Mouse (Mus musculus) MEL (cell line): ENCODE data around the gene Gm21885. TPM values are rescaled to one million over a fixed set of nuclear protein-coding genes. Genes with fewer than 3 reads are reported as not detected.

Experiments
- DNase-seq: peaks from one replicate; pipeline ENCODE4 v3.0.0; 2011; ENCODE audit warnings: low read depth, low spot score
- H3K27ac ChIP-seq: 2 replicates; pipeline ENCODE4 v1.5.1; 2012; ENCODE audit warnings: low read depth, mild to moderate bottlenecking, control low read depth, low read length, moderate library complexity; ENCODE audit not compliant: control insufficient read depth
- H3K27me3 ChIP-seq, 2 experiments: fragments of 150-350 bp in 1 of 2; sonication (generic) in 1 of 2; 2 replicates each; pipeline ENCODE4 v1.6.1; 2012; ENCODE audit warnings: low read length in 2 of 2, mild to moderate bottlenecking in 2 of 2, improper control_type of control experiment in 1 of 2, moderate library complexity in 1 of 2; ENCODE audit not compliant: insufficient read depth in 2 of 2, control insufficient read depth in 1 of 2
- H3K36me3 ChIP-seq, 2 experiments: 2 replicates each; pipeline ENCODE4 v1.6.1; 2012 to 2014; ENCODE audit warnings: low read length in 2 of 2, improper control_type of control experiment in 1 of 2, inconsistent platforms in 1 of 2, mild to moderate bottlenecking in 1 of 2; ENCODE audit not compliant: insufficient read depth in 2 of 2, control insufficient read depth in 1 of 2
- H3K4me1 ChIP-seq, 2 experiments: fragments of 150-350 bp in 1 of 2; sonication (generic) in 1 of 2; 2 replicates each; pipeline ENCODE4 v1.6.1; 2012; ENCODE audit warnings: low read length in 2 of 2, improper control_type of control experiment in 1 of 2, mild to moderate bottlenecking in 1 of 2; ENCODE audit not compliant: insufficient read depth in 2 of 2, control insufficient read depth in 1 of 2
- H3K4me3 ChIP-seq, 2 experiments: fragments of 150-350 bp in 1 of 2; sonication (generic) in 1 of 2; 2 replicates each; pipeline ENCODE4 v1.5.1; 2012; ENCODE audit warnings: low read depth in 2 of 2, low read length in 2 of 2, mild to moderate bottlenecking in 2 of 2, moderate library complexity in 2 of 2, control low read depth in 1 of 2, improper control_type of control experiment in 1 of 2; ENCODE audit not compliant: control insufficient read depth in 1 of 2, insufficient read depth in 1 of 2
- H3K79me2 ChIP-seq: 2 replicates; pipeline ENCODE4 v1.6.1; 2012; ENCODE audit warnings: mild to moderate bottlenecking, low read length, moderate library complexity; ENCODE audit not compliant: control insufficient read depth, poor library complexity, insufficient read depth
- H3K9ac ChIP-seq: 2 replicates; pipeline ENCODE4 v1.6.1; 2012; ENCODE audit warnings: low read depth, mild to moderate bottlenecking, control low read depth, low read length, moderate library complexity; ENCODE audit not compliant: control insufficient read depth, poor library complexity, severe bottlenecking
- H3K9me3 ChIP-seq: fragments of 150-350 bp; sonication (generic); replicated peaks from 2 replicates; pipeline ENCODE4 v1.6.1; 2012; ENCODE audit warnings: mild to moderate bottlenecking, low read length, improper control_type of control experiment, moderate library complexity; ENCODE audit not compliant: insufficient read depth
- CHD1 ChIP-seq: IDR thresholded peaks from 2 replicates; pipeline ENCODE4 v1.6.1; 2012; ENCODE audit warnings: low read depth, mild to moderate bottlenecking, inconsistent platforms, low read length, improper control_type of control experiment
- ELF1 ChIP-seq: IDR thresholded peaks from 2 replicates; pipeline ENCODE4 v1.6.1; 2014; ENCODE audit warnings: low read depth, mild to moderate bottlenecking, inconsistent platforms, low read length, improper control_type of control experiment, moderate library complexity
- EP300 ChIP-seq, 2 experiments: IDR thresholded peaks; 2 replicates each; pipeline ENCODE4 v1.6.1; 2011; ENCODE audit warnings: improper control_type of control experiment in 2 of 2, low read length in 2 of 2, low read depth in 1 of 2, mild to moderate bottlenecking in 1 of 2
- ETS1 ChIP-seq: IDR thresholded peaks from 2 replicates; pipeline ENCODE4 v1.6.1; 2012; ENCODE audit warnings: low read depth, mild to moderate bottlenecking, inconsistent platforms, low read length, improper control_type of control experiment, moderate library complexity
- GABPA ChIP-seq: IDR thresholded peaks from 2 replicates; pipeline ENCODE4 v1.6.1; 2012; ENCODE audit warnings: low read depth, mild to moderate bottlenecking, inconsistent platforms, low read length, improper control_type of control experiment, moderate library complexity
- GATA1 ChIP-seq: IDR thresholded peaks from 2 replicates; pipeline ENCODE4 v1.6.1; 2011; ENCODE audit warnings: low read depth, low read length, improper control_type of control experiment
- HCFC1 ChIP-seq: IDR thresholded peaks from 2 replicates; pipeline ENCODE4 v1.6.1; 2012; ENCODE audit warnings: low read depth, mild to moderate bottlenecking, inconsistent platforms, low read length, improper control_type of control experiment, moderate library complexity
- MAFK ChIP-seq: IDR thresholded peaks from 2 replicates; pipeline ENCODE4 v1.6.1; 2011; ENCODE audit warnings: low read depth, mild to moderate bottlenecking, low read length, improper control_type of control experiment, borderline replicate concordance
- MEF2A ChIP-seq: IDR thresholded peaks from 2 replicates; pipeline ENCODE4 v1.6.1; 2014; ENCODE audit warnings: low read depth, mild to moderate bottlenecking, inconsistent platforms, low read length, improper control_type of control experiment; ENCODE audit not compliant: poor library complexity, insufficient replicate concordance, severe bottlenecking; ENCODE audit errors: extremely low read depth
- MXI1 ChIP-seq: IDR thresholded peaks from 2 replicates; pipeline ENCODE4 v1.6.1; 2011; ENCODE audit warnings: mild to moderate bottlenecking, low read depth, low read length, improper control_type of control experiment
- MYC ChIP-seq: IDR thresholded peaks from 2 replicates; pipeline ENCODE4 v1.6.1; 2011; ENCODE audit warnings: low read depth, mild to moderate bottlenecking, low read length, improper control_type of control experiment, moderate library complexity
- POLR2AphosphoS2 ChIP-seq: IDR thresholded peaks from 2 replicates; pipeline ENCODE4 v1.6.1; 2011; ENCODE audit warnings: low read length, improper control_type of control experiment
- RAD21 ChIP-seq: IDR thresholded peaks from 2 replicates; pipeline ENCODE4 v1.6.1; 2011; ENCODE audit warnings: mild to moderate bottlenecking, low read depth, low read length, improper control_type of control experiment
- RCOR1 ChIP-seq: IDR thresholded peaks from 2 replicates; pipeline ENCODE4 v1.6.1; 2012; ENCODE audit warnings: low read depth, mild to moderate bottlenecking, inconsistent platforms, low read length, improper control_type of control experiment
- SIN3A ChIP-seq: IDR thresholded peaks from 2 replicates; pipeline ENCODE4 v1.6.1; 2012; ENCODE audit warnings: low read length, improper control_type of control experiment, inconsistent platforms
- TAL1 ChIP-seq: IDR thresholded peaks from 2 replicates; pipeline ENCODE4 v1.6.1; 2012; ENCODE audit warnings: mild to moderate bottlenecking, inconsistent platforms, low read length, moderate library complexity, mixed read lengths
- TBP ChIP-seq: IDR thresholded peaks from 2 replicates; pipeline ENCODE4 v1.8.0; 2011; ENCODE audit warnings: low read depth, low read length, improper control_type of control experiment
- TCF12 ChIP-seq: IDR thresholded peaks from 2 replicates; pipeline ENCODE4 v1.6.1; 2014; ENCODE audit warnings: low read depth, mild to moderate bottlenecking, inconsistent platforms, low read length, improper control_type of control experiment, moderate library complexity
- UBTF ChIP-seq: IDR thresholded peaks from 2 replicates; pipeline ENCODE4 v1.6.1; 2012; ENCODE audit warnings: low read depth, mild to moderate bottlenecking, inconsistent platforms, low read length, improper control_type of control experiment, moderate library complexity, borderline replicate concordance; ENCODE audit not compliant: insufficient read depth
- USF1 ChIP-seq: IDR thresholded peaks from 2 replicates; pipeline ENCODE4 v1.6.1; 2014; ENCODE audit warnings: low read depth, mild to moderate bottlenecking, inconsistent platforms, low read length, improper control_type of control experiment, moderate library complexity
- ZC3H11A ChIP-seq: IDR thresholded peaks from 2 replicates; pipeline ENCODE4 v1.6.1; 2012; ENCODE audit warnings: low read depth, mild to moderate bottlenecking, inconsistent platforms, low read length, improper control_type of control experiment
- ZKSCAN1 ChIP-seq: IDR thresholded peaks from 2 replicates; pipeline ENCODE4 v1.6.1; 2012; ENCODE audit warnings: low read depth, mild to moderate bottlenecking, inconsistent platforms, low read length, improper control_type of control experiment, moderate library complexity
- ZMIZ1 ChIP-seq: IDR thresholded peaks from 2 replicates; pipeline ENCODE4 v1.6.1; 2012; ENCODE audit warnings: low read depth, mild to moderate bottlenecking, inconsistent platforms, low read length, improper control_type of control experiment, moderate library complexity
- polyA plus RNA-seq, 2 experiments: library from polyadenylated mRNA; stranded (reverse) in 1 of 2; unstranded in 1 of 2; fragments of >175 nt in 1 of 2; fragments of >200 nt in 1 of 2; gene quantifications; 2 replicates each; pipeline versions ENCODE4 v1.2.1 to v1.2.4; 2012; ENCODE audit warnings: low replicate concordance in 2 of 2, low read depth in 1 of 2; ENCODE audit not compliant: insufficient read length in 2 of 2, insufficient read depth in 1 of 2, missing spikeins in 1 of 2
- total RNA-seq: library from RNA; depleted of rRNA; stranded (reverse); fragments of 300-350 nt; gene quantifications from 2 replicates; pipeline ENCODE4 v1.2.3, GENCODE M21; 2012

Gene Gm21885
- total and polyA plus RNA-seq, 3 experiments, result 0.74 TPM; not detected in 2

- Histone ChIP-seq H3K4me1 (peaks cover 48 to 62% of the 10 kb centered on the region in 2 experiments), H3K4me3 (no peak overlapping the region; a peak in 1 of 4 replicates), H3K36me3 (peaks cover 48 to 80% of the 10 kb centered on the region in 2 experiments), H3K27ac (no peak overlapping the region), H3K9me3 (no peaks in the 10 kb centered on the region), H3K9ac (no peak overlapping the region; the same call in 1 of the 2 replicates), H3K79me2 (peaks cover 95% of the 10 kb centered on the region), H3K27me3 (no peaks in the 10 kb centered on the region)
- TF ChIP-seq POLR2AphosphoS2 (no peak), CHD1 (0 out of 2 replicates have a peak, but pooled peaks have one; percentile 65), MXI1 (no peak), TAL1 (no peak), SIN3A (peak; percentile 33; the same call in 1 of the 2 replicates), ETS1 (no peak), EP300 (IDR thresholded peaks at IDR 0.05; ENCODE audit: low read depth in 1 of 2, low read length in 2 of 2) (no peak), MEF2A (no peak)
- no peak for DNase-seq
Measured at GRCm38 (mm10) chr11:94317014-94317413, 35.3 kb downstream of the Gm21885 start.

- H3K79me2 ChIP-seq, result peaks cover 94% of the 10 kb centered on the region
- peak overlapping the region in 1 of 2 experiments; percentile 40; a peak in 2 of 4 replicates for H3K4me3 ChIP-seq
- no peaks in the 10 kb centered on the region for H3K27me3 ChIP-seq
- H3K9me3 ChIP-seq, result no peaks in the 10 kb centered on the region
- H3K9ac ChIP-seq, result peak overlapping the region; percentile 11
- 0 out of 2 replicates have a peak overlapping the region, but pooled peaks have one; percentile 1 for H3K27ac ChIP-seq
- no peak for TF ChIP-seq RCOR1
- no peak for TF ChIP-seq TCF12
- no peak for TF ChIP-seq RAD21
- no peak for TF ChIP-seq MAFK
- no peak for TF ChIP-seq UBTF
- no peak for TF ChIP-seq TBP
- TF ChIP-seq ETS1, result no peak
- TF ChIP-seq MYC, result no peak
- TF ChIP-seq ZKSCAN1, result no peak
- no peak for TF ChIP-seq ZC3H11A
- TF ChIP-seq USF1, result no peak
- no peak for TF ChIP-seq ZMIZ1
- no peak for TF ChIP-seq GABPA
- TF ChIP-seq HCFC1, result no peak
- no peak for TF ChIP-seq ELF1
- TF ChIP-seq GATA1, result no peak
- no peak for TF ChIP-seq CHD1
- TF ChIP-seq, all 39 proteins: peak for 0
- peaks cover 48 to 77% of the 10 kb centered on the region in 2 experiments for H3K36me3 ChIP-seq
- DNase-seq, result no peak
- H3K4me1 ChIP-seq, result peaks cover 46 to 63% of the 10 kb centered on the region in 2 experiments
Measured at GRCm38 (mm10) chr11:94317515-94317914, 35.8 kb downstream of the Gm21885 start.
